Mouse (Mus musculus): Measurements from ENCODE around the gene Flt3l.

DNA sequence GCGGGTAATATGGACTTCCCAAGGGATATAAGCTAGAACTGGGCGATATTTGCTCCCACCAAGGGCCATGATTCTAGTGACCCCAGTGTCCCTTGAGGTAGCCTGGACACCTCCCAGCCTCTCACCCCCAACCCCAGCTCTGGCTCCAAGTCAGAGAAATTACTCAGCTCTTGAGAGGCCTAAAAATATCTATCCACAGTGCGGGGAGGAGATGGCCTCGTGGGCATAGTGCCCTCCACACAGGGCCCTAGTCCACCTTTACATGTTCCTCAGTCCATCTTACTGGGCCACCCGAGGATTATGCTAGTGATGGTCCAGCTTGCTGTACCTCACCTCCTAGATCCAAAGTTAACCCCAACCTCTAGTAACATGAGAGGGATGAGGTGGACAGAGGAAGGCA lies 28.6 kb upstream of the Flt3l start:
- TF ChIP-seq CTCF (IDR thresholded peaks at IDR 0.05; ENCODE audit: control insufficient read depth, insufficient read depth, insufficient read length) (no peak), CEBPB (IDR thresholded peaks at IDR 0.05; ENCODE audit: low read depth) (no peak), MYOG (IDR thresholded peaks at IDR 0.05; ENCODE audit: control insufficient read depth, extremely low read depth, insufficient read length) (no peak), MAX (IDR thresholded peaks at IDR 0.05) (no peak), MYOD1 (IDR thresholded peaks at IDR 0.05; ENCODE audit: control insufficient read depth, insufficient read length, low read depth) (no peak)
